Mouse (Mus musculus) MEL (cell line): Measurements from ENCODE around the gene Kirrel3. TPM values are rescaled to one million over a fixed set of nuclear protein-coding genes. Genes with fewer than 3 reads are reported as not detected.

Experiments used
- DNase-seq: peaks from one replicate; pipeline ENCODE4 v3.0.0; 2011; ENCODE audit warnings: low read depth, low spot score
- H3K27ac ChIP-seq: 2 replicates; pipeline ENCODE4 v1.5.1; 2012; ENCODE audit warnings: low read depth, mild to moderate bottlenecking, control low read depth, low read length, moderate library complexity; ENCODE audit not compliant: control insufficient read depth
- H3K27me3 ChIP-seq, 2 experiments: fragments of 150-350 bp in 1 of 2; sonication (generic) in 1 of 2; 2 replicates each; pipeline ENCODE4 v1.6.1; 2012; ENCODE audit warnings: low read length in 2 of 2, mild to moderate bottlenecking in 2 of 2, improper control_type of control experiment in 1 of 2, moderate library complexity in 1 of 2; ENCODE audit not compliant: insufficient read depth in 2 of 2, control insufficient read depth in 1 of 2
- H3K36me3 ChIP-seq, 2 experiments: 2 replicates each; pipeline ENCODE4 v1.6.1; 2012 to 2014; ENCODE audit warnings: low read length in 2 of 2, improper control_type of control experiment in 1 of 2, inconsistent platforms in 1 of 2, mild to moderate bottlenecking in 1 of 2; ENCODE audit not compliant: insufficient read depth in 2 of 2, control insufficient read depth in 1 of 2
- H3K4me1 ChIP-seq, 2 experiments: fragments of 150-350 bp in 1 of 2; sonication (generic) in 1 of 2; 2 replicates each; pipeline ENCODE4 v1.6.1; 2012; ENCODE audit warnings: low read length in 2 of 2, improper control_type of control experiment in 1 of 2, mild to moderate bottlenecking in 1 of 2; ENCODE audit not compliant: insufficient read depth in 2 of 2, control insufficient read depth in 1 of 2
- H3K4me3 ChIP-seq, 2 experiments: fragments of 150-350 bp in 1 of 2; sonication (generic) in 1 of 2; 2 replicates each; pipeline ENCODE4 v1.5.1; 2012; ENCODE audit warnings: low read depth in 2 of 2, low read length in 2 of 2, mild to moderate bottlenecking in 2 of 2, moderate library complexity in 2 of 2, control low read depth in 1 of 2, improper control_type of control experiment in 1 of 2; ENCODE audit not compliant: control insufficient read depth in 1 of 2, insufficient read depth in 1 of 2
- H3K79me2 ChIP-seq: 2 replicates; pipeline ENCODE4 v1.6.1; 2012; ENCODE audit warnings: mild to moderate bottlenecking, low read length, moderate library complexity; ENCODE audit not compliant: control insufficient read depth, poor library complexity, insufficient read depth
- H3K9ac ChIP-seq: 2 replicates; pipeline ENCODE4 v1.6.1; 2012; ENCODE audit warnings: low read depth, mild to moderate bottlenecking, control low read depth, low read length, moderate library complexity; ENCODE audit not compliant: control insufficient read depth, poor library complexity, severe bottlenecking
- H3K9me3 ChIP-seq: fragments of 150-350 bp; sonication (generic); replicated peaks from 2 replicates; pipeline ENCODE4 v1.6.1; 2012; ENCODE audit warnings: mild to moderate bottlenecking, low read length, improper control_type of control experiment, moderate library complexity; ENCODE audit not compliant: insufficient read depth
- BHLHE40 ChIP-seq: IDR thresholded peaks from 2 replicates; pipeline ENCODE4 v1.6.1; 2012; ENCODE audit warnings: low read depth, mild to moderate bottlenecking, inconsistent platforms, low read length, improper control_type of control experiment, borderline replicate concordance
- ELF1 ChIP-seq: IDR thresholded peaks from 2 replicates; pipeline ENCODE4 v1.6.1; 2014; ENCODE audit warnings: low read depth, mild to moderate bottlenecking, inconsistent platforms, low read length, improper control_type of control experiment, moderate library complexity
- GABPA ChIP-seq: IDR thresholded peaks from 2 replicates; pipeline ENCODE4 v1.6.1; 2012; ENCODE audit warnings: low read depth, mild to moderate bottlenecking, inconsistent platforms, low read length, improper control_type of control experiment, moderate library complexity
- GATA1 ChIP-seq: IDR thresholded peaks from 2 replicates; pipeline ENCODE4 v1.6.1; 2011; ENCODE audit warnings: low read depth, low read length, improper control_type of control experiment
- HCFC1 ChIP-seq: IDR thresholded peaks from 2 replicates; pipeline ENCODE4 v1.6.1; 2012; ENCODE audit warnings: low read depth, mild to moderate bottlenecking, inconsistent platforms, low read length, improper control_type of control experiment, moderate library complexity
- JUND ChIP-seq: IDR thresholded peaks from 2 replicates; pipeline ENCODE4 v1.6.1; 2011; ENCODE audit warnings: low read depth, mild to moderate bottlenecking, improper control_type of control experiment, low read length
- KAT2A ChIP-seq: conservative IDR thresholded peaks from 2 replicates; pipeline ENCODE4 v1.6.1; 2012; ENCODE audit warnings: low read depth, low read length, improper control_type of control experiment, inconsistent platforms
- MXI1 ChIP-seq: IDR thresholded peaks from 2 replicates; pipeline ENCODE4 v1.6.1; 2011; ENCODE audit warnings: mild to moderate bottlenecking, low read depth, low read length, improper control_type of control experiment
- NRF1 ChIP-seq: IDR thresholded peaks from 2 replicates; pipeline ENCODE4 v1.6.1; 2014; ENCODE audit warnings: low read depth, mild to moderate bottlenecking, inconsistent platforms, low read length, improper control_type of control experiment, moderate library complexity; ENCODE audit not compliant: poor library complexity, insufficient read depth, severe bottlenecking
- POLR2A ChIP-seq, 2 experiments: IDR thresholded peaks; 2 replicates each; pipeline ENCODE4 v1.6.1; 2011 to 2012; ENCODE audit warnings: low read length in 2 of 2, mild to moderate bottlenecking in 2 of 2, control low read depth in 1 of 2, improper control_type of control experiment in 1 of 2, low read depth in 1 of 2, moderate library complexity in 1 of 2; ENCODE audit not compliant: control insufficient read depth in 1 of 2, insufficient read depth in 1 of 2, poor library complexity in 1 of 2
- POLR2AphosphoS2 ChIP-seq: IDR thresholded peaks from 2 replicates; pipeline ENCODE4 v1.6.1; 2011; ENCODE audit warnings: low read length, improper control_type of control experiment
- POLR2AphosphoS5 ChIP-seq: IDR thresholded peaks from 2 replicates; pipeline ENCODE4 v1.6.1; 2012; ENCODE audit warnings: low read depth, borderline replicate concordance, mild to moderate bottlenecking, inconsistent platforms, low read length, moderate library complexity, mixed read lengths
- RAD21 ChIP-seq: IDR thresholded peaks from 2 replicates; pipeline ENCODE4 v1.6.1; 2011; ENCODE audit warnings: mild to moderate bottlenecking, low read depth, low read length, improper control_type of control experiment
- TBP ChIP-seq: IDR thresholded peaks from 2 replicates; pipeline ENCODE4 v1.8.0; 2011; ENCODE audit warnings: low read depth, low read length, improper control_type of control experiment
- TCF12 ChIP-seq: IDR thresholded peaks from 2 replicates; pipeline ENCODE4 v1.6.1; 2014; ENCODE audit warnings: low read depth, mild to moderate bottlenecking, inconsistent platforms, low read length, improper control_type of control experiment, moderate library complexity
- UBTF ChIP-seq: IDR thresholded peaks from 2 replicates; pipeline ENCODE4 v1.6.1; 2012; ENCODE audit warnings: low read depth, mild to moderate bottlenecking, inconsistent platforms, low read length, improper control_type of control experiment, moderate library complexity, borderline replicate concordance; ENCODE audit not compliant: insufficient read depth
- USF2 ChIP-seq, 2 experiments: IDR thresholded peaks; 2 replicates each; pipeline ENCODE4 v1.6.1; 2011 to 2012; ENCODE audit warnings: improper control_type of control experiment in 2 of 2, low read length in 2 of 2, borderline replicate concordance in 1 of 2, inconsistent platforms in 1 of 2, low read depth in 1 of 2, mild to moderate bottlenecking in 1 of 2; ENCODE audit not compliant: insufficient read depth in 1 of 2
- ZC3H11A ChIP-seq: IDR thresholded peaks from 2 replicates; pipeline ENCODE4 v1.6.1; 2012; ENCODE audit warnings: low read depth, mild to moderate bottlenecking, inconsistent platforms, low read length, improper control_type of control experiment
- ZMIZ1 ChIP-seq: IDR thresholded peaks from 2 replicates; pipeline ENCODE4 v1.6.1; 2012; ENCODE audit warnings: low read depth, mild to moderate bottlenecking, inconsistent platforms, low read length, improper control_type of control experiment, moderate library complexity
- ZNF384 ChIP-seq: IDR thresholded peaks from 2 replicates; pipeline ENCODE4 v1.6.1; 2012; ENCODE audit warnings: low read depth, mild to moderate bottlenecking, inconsistent platforms, low read length, improper control_type of control experiment
- polyA plus RNA-seq, 2 experiments: library from polyadenylated mRNA; stranded (reverse) in 1 of 2; unstranded in 1 of 2; fragments of >175 nt in 1 of 2; fragments of >200 nt in 1 of 2; gene quantifications; 2 replicates each; pipeline versions ENCODE4 v1.2.1 to v1.2.4; 2012; ENCODE audit warnings: low replicate concordance in 2 of 2, low read depth in 1 of 2; ENCODE audit not compliant: insufficient read length in 2 of 2, insufficient read depth in 1 of 2, missing spikeins in 1 of 2
- total RNA-seq: library from RNA; depleted of rRNA; stranded (reverse); fragments of 300-350 nt; gene quantifications from 2 replicates; pipeline ENCODE4 v1.2.3, GENCODE M21; 2012

Gene Kirrel3
- total and polyA plus RNA-seq, 3 experiments = 0.06 TPM; not detected in 2

DNA sequence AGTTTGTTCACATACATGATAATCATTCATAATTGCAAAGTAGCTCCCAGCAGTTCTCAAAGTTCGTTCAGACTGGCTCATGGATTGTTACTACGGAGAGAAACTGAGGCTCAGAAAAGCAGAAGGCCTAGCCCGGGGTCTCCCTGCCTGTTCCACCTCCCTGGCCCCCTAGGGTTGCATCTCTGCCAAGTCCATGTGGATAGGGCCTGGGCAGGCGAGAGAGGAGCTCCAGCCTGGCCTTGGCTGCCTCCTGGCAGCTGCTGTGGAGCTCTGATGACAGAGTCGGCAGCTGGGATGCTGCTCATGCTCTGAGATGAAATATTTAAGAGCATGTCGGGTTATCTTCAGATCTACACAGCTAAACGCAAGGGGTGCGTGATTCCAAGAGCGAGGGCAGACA is 459.6 kb downstream of the Kirrel3 start:
- Histone ChIP-seq H3K4me3 (no peak overlapping the region), H3K27me3 (no peaks in the 10 kb centered on the region), H3K27ac (no peak overlapping the region), H3K9ac (no peak overlapping the region), H3K36me3 (no peaks in the 10 kb centered on the region), H3K4me1 (no peaks in the 10 kb centered on the region), H3K79me2 (no peaks in the 10 kb centered on the region), H3K9me3 (no peaks in the 10 kb centered on the region)
- no peak for DNase-seq
- TF ChIP-seq POLR2A (IDR thresholded peaks at IDR 0.05; ENCODE audit: control insufficient read depth in 1 of 2, insufficient read depth in 1 of 2, low read depth in 1 of 2, low read length in 2 of 2, poor library complexity in 1 of 2) (no peak), UBTF (no peak), USF2 (IDR thresholded peaks at IDR 0.05; ENCODE audit: borderline replicate concordance in 1 of 2, insufficient read depth in 1 of 2, low read depth in 1 of 2, low read length in 2 of 2) (no peak), ZC3H11A (no peak), TBP (no peak), ZNF384 (no peak), JUND (no peak), KAT2A (no peak)

- no peaks in the 10 kb centered on the region for H3K36me3 ChIP-seq
- H3K9me3 ChIP-seq = no peaks in the 10 kb centered on the region
- no peak for TF ChIP-seq POLR2AphosphoS5
- no peak for TF ChIP-seq ZMIZ1
- TF ChIP-seq TCF12 = no peak
- TF ChIP-seq GATA1 = no peak
- no peak for TF ChIP-seq GABPA
- H3K4me3 ChIP-seq = no peak overlapping the region
- no peak overlapping the region for H3K27ac ChIP-seq
- H3K9ac ChIP-seq = no peak overlapping the region
- no peaks in the 10 kb centered on the region for H3K4me1 ChIP-seq
- H3K27me3 ChIP-seq = no peaks in the 10 kb centered on the region
- no peaks in the 10 kb centered on the region for H3K79me2 ChIP-seq
- DNase-seq = no peak
These were observed 461.6 kb downstream of the Kirrel3 start for GRCm38 (mm10) chr9:34947258-34947657.

- no peaks in the 10 kb centered on the region for H3K9me3 ChIP-seq
- H3K9ac ChIP-seq = no peak overlapping the region
- no peaks in the 10 kb centered on the region for H3K36me3 ChIP-seq
- H3K4me3 ChIP-seq = no peak overlapping the region
- no peak for DNase-seq
- no peaks in the 10 kb centered on the region for H3K79me2 ChIP-seq
- H3K4me1 ChIP-seq = no peaks in the 10 kb centered on the region
- H3K27me3 ChIP-seq = no peaks in the 10 kb centered on the region
- TF ChIP-seq RAD21 = no peak
- no peak for TF ChIP-seq JUND
- TF ChIP-seq ELF1 = no peak
- TF ChIP-seq NRF1 = no peak
- no peak for TF ChIP-seq MXI1
- TF ChIP-seq BHLHE40 = no peak
- no peak for TF ChIP-seq UBTF
- no peak for TF ChIP-seq HCFC1
- no peak for TF ChIP-seq POLR2AphosphoS2
- TF ChIP-seq, all 39 proteins: peak for 0
- H3K27ac ChIP-seq = no peak overlapping the region
These were observed 462.0 kb downstream of the Kirrel3 start for GRCm38 (mm10) chr9:34947717-34948116.
